Mouse (Mus musculus) stomach, postnatal 0 days (tissue): ENCODE data around the gene Dlx4.

Experiments used
- CTCF ChIP-seq: IDR thresholded peaks from 2 replicates; pipeline ENCODE4 v1.5.1; 2016; ENCODE audit warnings: antibody characterized with exemption, low read depth, mild to moderate bottlenecking, moderate library complexity
- EP300 ChIP-seq: optimal IDR thresholded peaks from 2 replicates; pipeline ENCODE3; 2016; ENCODE audit warnings: antibody characterized with exemption

DNA sequence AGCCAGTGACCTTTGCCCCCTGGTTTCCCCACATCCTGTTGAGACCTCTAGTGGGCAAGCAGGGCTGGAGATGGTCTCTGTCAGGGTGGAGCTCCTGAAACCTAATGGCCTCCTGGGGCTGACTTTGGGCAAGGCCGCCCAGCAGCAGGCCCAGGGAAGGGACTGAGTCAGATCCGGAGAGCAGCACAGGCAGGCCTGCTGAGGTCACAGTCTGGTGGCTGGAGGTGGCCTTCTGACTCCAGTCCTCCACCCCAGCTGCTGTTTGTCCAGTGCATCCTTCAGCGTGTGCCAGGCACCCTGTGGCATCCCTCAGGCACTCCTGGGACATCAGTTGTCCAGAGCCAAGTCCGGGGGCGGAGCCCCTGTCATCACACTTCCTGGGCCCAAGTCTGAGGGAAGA is 19.8 kb upstream of the Dlx4 start:
- TF ChIP-seq EP300 (no peak), CTCF (no peak)
